Mouse (Mus musculus) left cerebral cortex, adult 8-10 months (tissue): ENCODE measurements around the gene Pde4b. TPM values are rescaled to one million over a fixed set of nuclear protein-coding genes. Genes with fewer than 3 reads are reported as not detected.
A peak's percentile ranks its signal among the peaks of the same experiment; 100 is the strongest.

Source experiments
- DNase-seq, 2 experiments: peaks; one replicate each; pipeline ENCODE4 v3.0.0; 2022; ENCODE audit warnings: low spot score in 2 of 2
- total RNA-seq, 4 experiments: library from RNA; stranded (reverse); gene quantifications; 2 replicates each; pipeline ENCODE4 v1.2.4; 2022

Pde4b gene
- total RNA-seq, 4 experiments from 2014 or later = 130 to 148 (median 137) TPM

DNA sequence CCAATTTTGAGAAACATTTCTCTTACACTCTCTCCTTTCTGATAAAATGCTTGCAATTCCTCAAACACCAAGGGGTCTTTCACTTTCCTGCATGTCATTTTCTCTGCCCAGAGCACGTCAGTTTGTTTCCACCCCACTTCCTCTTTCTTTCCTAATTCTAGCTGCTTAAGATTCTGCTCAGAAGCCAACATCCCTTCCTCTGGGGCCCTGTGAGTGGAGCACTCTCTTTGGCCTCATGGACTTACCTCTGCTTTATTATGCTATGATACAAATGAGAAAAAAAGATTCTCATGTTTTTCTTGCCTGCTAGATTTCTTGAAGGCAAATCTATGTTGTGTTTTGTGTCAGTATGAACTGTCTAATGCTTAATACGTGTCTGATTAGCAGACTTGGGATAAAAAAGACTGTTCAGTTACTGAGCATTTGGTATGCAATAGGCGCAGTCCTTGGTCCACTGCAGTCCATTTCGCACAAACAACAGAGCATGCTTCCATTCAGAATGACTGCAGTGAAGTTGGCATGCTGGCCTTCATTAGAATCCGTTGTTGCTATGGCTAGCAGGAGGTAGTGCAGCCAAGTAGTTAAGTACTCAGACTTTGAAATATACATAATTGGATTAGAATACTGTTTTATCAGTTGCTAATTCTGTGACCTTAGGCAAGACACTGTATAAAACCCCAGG is 446.8 kb downstream of the Pde4b start:
- peak in 1 of 2 experiments; percentile 29 for DNase-seq

DNA sequence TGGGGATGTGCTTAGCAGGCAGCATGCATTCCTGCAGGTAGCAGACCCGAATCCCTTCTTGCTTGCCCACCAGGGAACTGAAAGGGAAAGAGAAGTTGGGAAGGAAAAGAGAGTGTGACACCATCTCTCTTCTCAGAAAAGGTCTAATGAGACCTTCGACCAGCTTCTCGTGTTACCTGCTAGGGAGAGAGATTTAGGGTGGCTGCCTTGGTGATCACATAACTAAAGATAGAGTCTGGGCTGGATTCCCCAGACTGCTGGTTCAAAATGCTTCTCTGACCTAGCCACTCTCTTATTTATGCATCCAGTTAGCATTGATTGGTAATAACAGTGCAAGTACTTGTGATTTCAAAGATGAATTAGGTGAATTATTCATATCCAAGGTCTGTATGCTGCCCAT is 448.5 kb downstream of the Pde4b start:
- DNase-seq = no peak

DNA sequence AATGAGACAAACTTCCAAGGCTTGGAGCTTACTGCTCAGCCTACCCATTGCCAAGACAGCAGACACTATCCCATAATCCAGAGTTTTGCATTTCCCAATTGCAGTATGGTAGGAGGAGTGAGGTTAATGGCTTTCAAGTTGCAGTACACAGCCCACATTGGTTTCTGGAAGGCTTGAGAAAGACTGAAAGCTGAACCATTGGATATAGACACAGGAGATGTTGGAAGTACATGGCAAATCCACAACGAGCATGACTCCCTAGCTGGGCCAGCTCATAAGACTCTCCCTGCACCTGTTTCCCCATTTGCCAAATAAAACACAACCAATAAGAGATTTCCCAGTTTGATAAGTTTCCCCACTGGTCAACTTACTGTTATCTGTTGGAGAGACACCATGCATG is 450.9 kb downstream of the Pde4b start:
- no peak for DNase-seq

DNA sequence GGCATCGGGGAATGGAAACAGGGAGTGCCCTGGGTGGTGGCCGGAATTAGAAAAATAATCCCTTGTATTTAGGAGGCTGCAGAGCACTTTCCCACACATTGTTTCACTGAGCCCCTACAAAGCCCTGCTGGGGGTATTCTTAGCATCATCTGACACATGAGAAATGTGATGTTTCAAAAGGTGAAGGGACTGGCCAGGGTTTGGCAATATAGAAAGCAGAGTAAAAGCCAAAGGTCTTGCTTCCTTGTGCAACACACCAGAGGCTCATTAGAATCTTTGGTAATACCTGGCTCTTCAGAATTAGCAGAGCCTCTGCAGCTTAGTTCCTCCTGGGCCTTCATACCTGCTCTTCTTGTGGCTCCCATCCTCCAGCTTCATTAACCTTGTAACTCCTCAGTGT is 451.4 kb downstream of the Pde4b start:
- no peak for DNase-seq

DNA sequence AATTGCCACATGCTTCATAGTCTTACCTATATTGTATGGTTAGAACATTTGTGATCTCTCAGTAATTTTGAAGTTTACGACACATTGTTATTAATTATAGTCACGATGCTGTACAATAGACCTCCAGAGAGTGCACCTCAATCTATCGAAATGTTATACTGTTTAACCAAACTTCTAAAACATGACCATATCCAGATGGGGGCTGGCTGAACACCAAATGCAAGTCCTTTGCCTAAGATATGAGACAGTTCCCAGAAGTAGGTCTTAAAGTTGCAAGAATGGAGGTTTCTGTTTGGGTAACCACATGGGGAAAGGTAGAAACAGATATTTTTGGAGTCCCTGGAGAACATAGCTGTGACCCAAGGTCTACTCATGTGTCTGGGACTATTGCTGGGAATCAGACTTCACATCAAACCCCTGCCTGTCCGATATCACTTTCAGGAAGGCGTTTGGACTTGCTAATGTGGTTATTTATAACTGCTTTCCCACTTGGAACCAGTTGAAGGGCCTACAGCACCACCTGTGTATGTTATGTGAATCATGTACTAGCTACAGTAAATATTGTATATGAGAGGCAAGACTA is 452.3 kb downstream of the Pde4b start:
- no peak for DNase-seq

DNA sequence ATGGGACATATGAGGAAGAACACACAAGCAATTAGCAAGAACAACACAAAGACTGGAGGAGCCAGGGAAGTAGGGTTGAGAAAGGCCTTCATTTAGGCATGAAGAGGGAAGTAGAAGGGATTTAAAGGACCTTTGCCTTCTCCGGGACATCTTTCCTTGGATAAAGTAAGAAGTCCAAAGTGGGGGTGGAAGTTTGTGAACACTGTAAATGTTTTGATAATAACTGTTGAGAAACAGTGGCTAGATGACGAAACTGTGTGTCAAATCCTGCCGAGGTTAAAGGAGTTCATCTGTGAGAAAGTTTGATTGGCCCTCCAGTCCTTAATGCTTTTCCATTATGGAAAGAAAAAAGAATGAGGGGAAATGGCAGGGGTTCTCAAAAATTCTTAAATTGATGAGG is 455.6 kb downstream of the Pde4b start:
- no peak for DNase-seq

DNA sequence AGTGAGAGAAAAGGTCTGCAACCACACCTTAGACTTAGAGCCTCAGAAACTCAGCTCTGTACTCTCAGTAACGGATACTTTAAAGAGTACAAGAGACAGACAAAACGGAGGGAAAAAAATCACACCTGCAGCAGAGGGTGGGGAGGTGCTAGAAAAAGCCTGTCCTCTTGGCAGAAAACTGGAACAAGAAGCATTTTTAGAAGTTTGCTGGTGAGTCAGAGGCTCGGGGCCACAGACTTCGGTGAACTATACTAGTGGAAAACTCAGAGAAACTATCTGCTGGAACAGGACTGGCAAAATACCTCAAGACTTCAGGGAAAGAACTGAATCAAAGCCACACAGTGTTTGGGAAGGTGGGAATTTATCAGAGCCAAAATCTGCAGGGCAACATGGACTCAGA is 457.9 kb downstream of the Pde4b start:
- peak in 1 of 2 experiments; percentile 25 for DNase-seq

DNA sequence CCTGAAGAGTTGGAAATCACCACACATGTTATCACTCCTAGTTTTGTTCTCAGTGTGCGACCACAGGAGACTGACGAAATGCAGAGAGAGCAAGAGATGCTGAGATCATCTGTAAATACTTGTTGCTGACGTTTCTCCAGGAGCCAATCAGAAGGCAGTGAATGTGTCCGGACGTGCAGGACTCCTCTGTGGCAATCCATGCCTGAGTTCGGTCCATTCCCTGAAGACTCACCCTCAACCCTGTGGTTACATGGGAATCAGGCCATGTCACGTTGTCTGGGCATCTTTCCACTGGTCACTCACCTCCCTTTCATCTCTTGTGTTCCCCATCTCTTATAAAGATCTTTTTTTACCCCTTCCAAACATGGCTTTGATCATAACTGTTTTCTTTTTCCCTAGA is 468.2 kb downstream of the Pde4b start:
- no peak for DNase-seq

DNA sequence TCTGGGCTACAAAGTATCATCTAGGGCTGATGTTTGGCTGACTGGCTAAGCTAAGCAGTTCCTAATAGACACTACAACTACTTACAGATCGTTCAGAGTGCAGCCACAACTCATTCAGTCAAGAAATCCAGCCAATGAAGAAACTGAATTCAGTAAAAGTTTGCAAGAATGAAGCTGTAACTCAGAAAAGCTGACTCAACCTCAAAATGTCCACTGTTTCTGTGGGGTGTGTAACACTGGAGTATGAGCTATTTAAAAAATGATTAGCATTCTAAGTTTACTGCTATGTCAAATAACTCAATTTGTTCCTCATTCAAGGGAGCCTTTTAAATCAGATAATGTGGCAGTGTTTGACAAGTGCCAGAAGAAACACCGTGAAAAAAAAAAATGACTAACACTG is 469.7 kb downstream of the Pde4b start:
- DNase-seq = no peak

DNA sequence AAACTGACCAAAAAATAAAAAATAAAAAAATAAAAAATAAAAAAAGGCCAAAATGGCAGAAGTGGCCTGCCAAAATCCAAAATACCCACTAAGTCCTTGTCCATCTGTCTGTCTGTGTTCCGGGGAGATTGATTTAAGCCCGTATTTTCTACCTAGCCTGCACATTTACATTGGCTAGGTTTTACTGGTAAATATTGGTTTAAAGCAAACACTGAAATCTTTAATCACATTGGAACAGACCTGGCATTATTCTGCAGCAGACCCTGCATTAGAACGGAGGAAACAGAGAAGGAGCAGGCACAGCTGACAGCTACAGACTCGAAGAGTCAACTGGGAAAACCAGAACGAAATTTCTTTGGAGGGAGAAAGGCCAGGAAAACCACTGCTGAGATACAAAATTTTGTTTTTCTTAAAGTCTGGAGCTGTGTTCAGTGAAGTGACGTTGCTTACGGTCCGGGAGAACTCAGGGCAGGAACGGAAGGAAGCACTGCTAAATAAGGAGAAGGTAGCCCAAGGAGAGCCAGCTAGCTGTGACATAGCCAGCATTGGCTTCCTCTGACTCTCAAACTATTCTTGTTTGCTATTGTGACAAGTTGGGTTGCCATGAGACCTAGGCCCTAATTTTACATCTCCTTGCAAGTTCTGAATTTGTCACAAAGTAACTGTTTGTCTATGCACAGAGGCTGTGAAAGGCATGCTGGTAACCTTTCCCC is 470.3 kb downstream of the Pde4b start:
- DNase-seq = no peak

DNA sequence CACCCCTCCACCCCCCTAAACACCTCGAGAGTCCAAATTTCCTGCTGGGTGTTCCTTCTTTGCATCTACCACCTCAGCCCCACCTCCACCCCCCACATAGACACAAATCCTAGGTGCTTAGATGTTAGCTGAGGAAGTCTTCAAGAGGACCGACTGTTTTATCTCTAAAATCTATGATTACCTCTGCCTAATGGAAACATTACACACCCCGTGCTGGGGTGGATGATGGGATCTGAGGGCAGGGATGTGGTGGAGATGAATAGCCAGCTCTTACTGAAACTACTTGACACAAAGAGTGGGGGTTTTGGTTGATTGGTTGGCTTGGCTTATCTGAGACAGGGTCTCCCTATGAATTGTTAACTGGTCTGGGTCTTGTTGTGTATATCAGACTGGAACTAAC is 471.0 kb downstream of the Pde4b start:
- no peak for DNase-seq

DNA sequence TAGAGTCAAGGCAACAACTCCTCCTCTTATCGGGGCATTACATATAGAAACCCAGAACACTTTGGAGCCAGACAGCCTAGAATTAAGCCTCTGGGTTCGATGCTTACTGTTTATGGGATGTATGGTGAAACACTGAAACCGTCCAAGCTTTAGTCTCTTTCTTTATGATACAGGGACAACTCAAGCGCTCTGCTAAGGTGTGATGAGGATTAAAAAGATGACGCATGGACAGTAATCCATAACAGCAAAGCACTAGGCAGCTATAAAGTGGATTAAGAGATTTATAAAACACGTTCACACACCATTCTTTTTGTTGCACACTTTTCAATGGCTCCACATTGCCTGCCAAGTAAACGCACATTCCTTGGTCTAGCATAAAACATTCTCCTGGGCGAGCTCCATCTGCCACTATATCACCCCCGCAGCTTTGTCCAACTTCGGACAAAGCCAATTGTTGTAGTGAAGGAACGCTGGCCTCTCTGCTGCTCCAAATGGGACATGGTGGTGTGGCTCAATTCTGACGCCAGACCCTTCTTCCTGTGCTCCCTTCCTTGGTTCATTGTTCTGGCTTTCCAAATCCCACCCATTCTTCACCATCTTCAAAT is 473.4 kb downstream of the Pde4b start:
- DNase-seq = no peak

DNA sequence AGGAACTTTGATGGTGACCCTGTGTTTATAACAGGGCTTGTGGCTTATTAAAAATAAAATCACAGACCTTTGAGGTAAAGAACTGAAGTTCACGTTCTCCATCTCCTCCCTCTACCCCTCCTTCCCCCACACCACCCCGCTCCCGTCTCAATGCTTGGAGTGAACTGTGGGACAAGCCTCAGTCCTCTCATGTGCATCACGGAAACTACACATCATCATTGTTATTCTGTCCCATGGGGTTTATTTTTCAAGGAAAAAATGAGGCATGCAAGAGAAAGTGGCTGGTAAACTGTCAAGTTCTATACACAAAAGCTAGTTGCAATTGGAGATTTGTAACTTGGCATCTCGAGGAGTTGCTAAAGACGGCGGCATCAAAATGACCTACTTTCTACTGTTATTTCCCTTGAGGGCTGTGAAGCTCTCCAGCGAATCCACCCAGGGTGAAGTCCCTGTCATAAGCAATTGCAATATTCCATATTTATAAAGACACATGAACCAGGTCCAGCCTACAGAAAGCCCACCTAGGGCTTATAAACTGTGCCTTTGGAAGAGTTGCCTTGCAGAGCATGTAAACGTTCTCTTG is 476.0 kb downstream of the Pde4b start:
- no peak for DNase-seq

DNA sequence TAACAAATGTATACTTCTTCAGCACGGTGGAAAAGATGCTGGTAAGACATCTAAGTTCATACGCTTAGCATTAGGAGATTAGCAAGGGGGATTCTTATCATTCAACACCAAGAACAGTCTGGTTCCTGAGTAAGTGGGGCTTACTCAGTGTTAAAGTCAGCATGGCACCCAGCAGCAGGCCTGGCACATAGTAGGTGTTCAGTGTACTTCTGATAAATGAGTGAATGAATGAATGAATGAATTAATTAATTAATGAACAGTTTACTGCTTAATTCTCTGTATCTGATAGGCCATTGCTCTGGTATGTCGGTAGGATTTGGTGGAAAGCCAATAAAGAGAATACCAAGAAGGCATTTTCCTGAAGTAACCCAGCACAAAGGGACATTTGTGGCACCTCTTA is 476.9 kb downstream of the Pde4b start:
- no peak for DNase-seq

DNA sequence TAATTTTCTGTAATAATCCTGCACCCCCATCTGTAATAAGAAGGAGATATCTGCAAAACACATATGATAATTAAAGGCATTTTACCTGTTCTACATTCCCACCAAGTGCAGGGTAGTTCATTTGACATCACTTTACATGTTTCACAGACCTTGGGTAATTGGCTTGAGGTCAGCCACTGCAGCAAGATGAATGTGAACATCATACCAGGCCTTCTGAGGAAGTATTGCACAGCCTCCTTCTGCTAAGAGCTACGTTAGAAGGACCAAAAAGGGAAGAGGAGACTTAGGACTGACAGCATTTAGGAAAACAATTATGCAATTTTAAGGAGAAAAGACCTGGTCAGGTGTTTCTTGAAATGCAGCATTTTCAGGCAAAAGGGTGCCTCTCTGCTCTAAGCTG is 479.1 kb downstream of the Pde4b start:
- no peak for DNase-seq

DNA sequence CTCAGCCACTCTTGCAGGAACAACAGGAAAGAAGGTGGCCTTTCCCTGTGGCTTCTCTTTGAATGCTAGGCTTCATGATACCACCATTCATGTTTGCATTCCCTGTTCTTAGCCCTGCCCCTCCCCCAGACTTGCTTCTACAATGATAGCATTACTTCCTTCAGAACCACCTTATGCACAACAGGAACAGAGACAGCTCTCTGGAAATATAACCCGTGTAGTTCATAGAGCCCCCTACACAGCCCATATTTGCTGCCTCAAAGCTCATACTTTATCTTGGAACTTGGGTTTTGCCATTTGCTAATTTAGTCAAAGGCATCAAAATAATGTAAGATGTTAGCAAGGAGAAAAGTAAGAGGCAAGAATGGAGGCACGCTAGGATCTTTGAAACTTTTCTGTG is 479.8 kb downstream of the Pde4b start:
- DNase-seq = no peak

DNA sequence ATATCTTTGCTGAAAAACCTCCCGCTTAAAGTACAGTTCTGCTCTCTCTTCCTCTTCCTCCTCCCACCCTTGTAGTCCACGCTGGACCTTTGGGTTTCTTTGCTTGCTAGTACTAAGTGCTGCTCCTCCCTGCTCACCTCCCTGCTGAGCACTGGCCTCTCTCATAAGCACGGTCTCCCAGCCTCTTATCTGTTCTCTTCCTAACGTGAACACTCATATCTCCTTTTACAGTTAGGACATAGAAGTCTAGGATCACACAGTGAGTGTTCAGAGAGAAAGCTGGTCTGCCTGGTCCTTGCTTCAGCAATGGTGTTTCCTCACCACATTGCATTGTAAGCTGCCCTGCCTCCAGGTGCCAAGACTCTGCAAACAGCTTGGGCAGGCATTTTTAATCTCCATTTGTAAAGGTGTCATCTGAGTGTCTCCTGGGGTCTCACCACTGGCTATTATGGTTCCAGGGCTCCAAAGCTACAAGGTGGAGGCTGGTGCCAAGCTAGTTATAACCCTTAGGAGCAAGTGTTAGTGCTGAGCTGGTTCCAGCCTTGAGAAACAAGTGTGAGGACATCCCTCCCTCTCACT is 480.4 kb downstream of the Pde4b start:
- no peak for DNase-seq

DNA sequence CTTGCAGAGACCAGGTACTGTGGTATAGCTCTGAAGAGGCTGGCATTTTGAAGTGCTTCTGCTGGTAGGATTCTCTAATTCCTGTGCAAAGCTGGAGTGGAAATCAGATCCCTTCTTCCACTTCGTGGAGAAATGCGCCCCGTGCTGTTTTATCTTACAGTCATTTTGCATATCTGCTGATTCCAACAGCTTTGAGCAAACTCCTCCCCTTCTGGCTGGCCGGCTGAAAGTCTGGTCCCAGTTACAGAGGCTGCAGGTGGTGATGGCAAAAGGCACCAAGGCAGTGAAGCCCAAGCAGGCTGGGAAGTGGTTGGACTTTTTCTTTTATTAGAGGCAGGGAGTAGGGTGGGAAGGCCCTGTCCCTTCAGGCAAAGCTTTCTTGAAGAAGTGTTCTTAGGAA is 481.2 kb downstream of the Pde4b start:
- no peak for DNase-seq

DNA sequence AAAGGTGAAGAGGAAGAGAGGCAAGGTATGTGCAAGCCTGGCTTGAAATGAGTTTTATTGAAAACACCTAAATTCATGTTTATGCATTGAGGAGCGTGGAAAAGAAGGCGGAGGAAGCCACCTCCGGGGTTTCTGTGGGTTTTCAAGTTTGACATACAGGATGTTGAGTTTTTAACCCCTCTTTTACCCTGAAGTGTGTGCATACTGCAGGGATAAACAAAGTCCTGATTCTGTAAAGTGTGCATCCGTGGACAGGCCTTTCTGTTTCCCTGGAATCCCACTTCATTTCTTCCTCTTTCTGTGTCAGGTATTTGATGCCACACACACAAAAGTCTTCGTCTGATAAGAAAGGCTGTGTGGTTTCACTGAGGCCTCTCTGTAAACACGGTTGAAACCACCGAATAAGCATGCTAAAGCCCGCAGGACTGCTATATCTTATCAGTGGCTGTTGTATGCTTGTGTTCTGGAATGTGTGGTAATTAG is 481.8 kb downstream of the Pde4b start:
- no peak for DNase-seq

DNA sequence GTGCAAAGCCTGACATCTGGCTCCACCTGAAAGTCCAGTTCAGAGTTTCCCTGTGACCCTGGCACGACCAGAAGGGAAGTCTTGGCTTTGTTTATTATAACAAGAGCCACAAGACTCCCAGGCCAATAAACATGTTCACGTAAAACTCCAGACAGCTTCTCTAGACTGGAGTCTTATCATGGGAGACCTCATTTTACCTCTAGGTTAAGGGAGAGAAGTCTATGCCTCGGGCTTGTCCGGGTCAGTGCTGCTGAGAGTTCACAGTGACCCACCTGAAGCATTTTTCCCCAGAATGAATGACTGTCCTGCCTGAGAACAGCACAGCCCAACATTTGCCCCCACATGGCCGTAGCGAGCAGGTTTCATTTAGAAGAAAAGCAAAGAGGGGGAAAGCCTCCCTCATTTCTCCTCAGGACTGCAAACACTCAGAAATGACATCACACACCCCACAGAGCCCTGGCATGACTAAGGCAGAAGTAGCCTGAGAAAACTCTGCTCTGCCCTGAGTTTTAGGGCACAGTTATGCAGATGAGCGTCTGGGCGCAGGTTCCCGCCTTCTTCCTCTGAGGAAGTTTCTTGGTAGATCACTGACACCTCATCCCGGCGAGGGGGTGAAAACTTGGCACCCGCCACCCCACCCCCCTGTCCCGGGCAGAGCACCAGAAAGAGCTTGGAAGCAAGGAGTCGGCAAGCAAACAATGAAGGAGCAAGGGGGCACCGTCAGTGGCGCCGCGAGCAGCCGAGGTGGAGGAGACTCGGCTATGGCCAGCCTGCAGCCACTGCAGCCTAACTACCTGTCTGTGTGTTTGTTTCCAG is 482.8 kb downstream of the Pde4b start:
- DNase-seq = peak in 1 of 2 experiments; percentile 41
